Mouse (Mus musculus) granulocyte monocyte progenitor cell, adult 5-6 weeks (primary cell): ENCODE results near the gene Gm10696. TPM values are rescaled to one million over a fixed set of nuclear protein-coding genes. Genes with fewer than 3 reads are reported as not detected.
"Not testable (repeated sequence)": the region's sequence is repeated elsewhere in the genome, so short reads cannot be mapped to it uniquely, and the experiment has no call there.

ENCODE experiments used
- ATAC-seq: replicated peaks from 2 replicates; pipeline ENCODE4 v1.8.0; 2016; ENCODE audit warnings: mild to moderate bottlenecking, moderate TSS enrichment, inconsistent platforms; ENCODE audit not compliant: poor library complexity, severe bottlenecking
- total RNA-seq, 2 experiments: library from RNA; stranded (forward) in 1 of 2; stranded (reverse) in 1 of 2; fragments of 200-712, 200-1000 nt in 1 of 2; fragments of >200 nt in 1 of 2; fragmentation: Nextera tagmentation in 1 of 2; gene quantifications; 2 replicates each; pipeline ENCODE4 v1.2.3; 2014 to 2017

Gene Gm10696
- total RNA-seq (2014; fragmentation: Nextera tagmentation) = not detected in 2 replicates
- not detected in 2 replicates for total RNA-seq (2017)

DNA sequence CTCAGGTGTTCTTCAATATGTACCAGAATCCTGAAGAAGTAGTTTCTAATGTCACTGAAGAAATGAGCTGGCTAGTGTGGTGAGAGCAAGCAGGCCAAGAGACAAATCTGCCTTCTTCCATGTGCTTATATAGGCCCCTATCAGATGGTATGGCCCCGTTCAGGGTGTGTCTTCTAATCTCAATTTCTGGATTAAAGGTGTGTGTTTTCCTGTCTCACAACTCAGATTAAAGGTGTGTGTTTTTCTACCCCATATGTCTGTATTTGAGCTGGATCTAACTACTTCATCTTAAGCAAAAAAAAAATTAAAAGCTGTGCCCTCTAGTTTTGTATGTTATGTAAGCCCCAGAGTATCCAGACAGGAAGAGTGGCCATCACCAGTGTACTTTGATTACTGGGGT is at the start of gene Gm10696:
Gm10696 (minus strand) TSS at position 101 of the 400 bp plus-strand sequence.
- not testable (repeated sequence) for ATAC-seq

DNA sequence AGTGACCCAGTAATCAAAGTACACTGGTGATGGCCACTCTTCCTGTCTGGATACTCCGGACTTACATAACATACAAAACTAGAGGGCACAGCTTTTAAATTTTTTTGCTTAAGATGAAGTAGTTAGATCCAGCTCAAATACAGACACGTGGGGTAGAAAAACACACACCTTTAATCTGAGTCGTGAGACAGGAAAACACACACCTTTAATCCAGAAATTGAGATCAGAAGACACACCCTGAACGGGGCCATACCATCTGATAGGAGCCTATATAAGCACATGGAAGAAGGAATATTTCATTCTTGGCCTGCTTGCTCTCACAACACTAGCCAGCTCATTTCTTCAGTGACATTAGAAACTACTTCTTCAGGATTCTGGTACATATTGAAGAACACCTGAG is 18.4 kb upstream of the Gm10696 start, which contains the start of gene Gm5286:
Gm5286 (plus strand) TSS at position 301 of the 400 bp plus-strand sequence.
- not testable (repeated sequence) for ATAC-seq

GRCm38 (mm10) chr3:94167351-94167750 is 10.6 kb downstream of the Gm10696 start:
- not testable (repeated sequence) for ATAC-seq

Other genes with a start within 250 kb of the Gm10696 start
- gene Gm9117, start 234.7 kb downstream of the Gm10696 start, total RNA-seq (2014; fragmentation: Nextera tagmentation) = not detected in 2 replicates
- gene Gm9117, start 234.7 kb downstream of the Gm10696 start, total RNA-seq (2017) = not detected in 2 replicates
- gene Tdpoz5, start 216.9 kb downstream of the Gm10696 start, total RNA-seq (2014; fragmentation: Nextera tagmentation) = not detected in 2 replicates
- not detected in 2 replicates for gene Tdpoz5, start 216.9 kb downstream of the Gm10696 start, total RNA-seq (2017)
- not detected in 2 replicates for gene Gm9125, start 123.3 kb downstream of the Gm10696 start, total RNA-seq (2014; fragmentation: Nextera tagmentation)
- gene Gm9125, start 123.3 kb downstream of the Gm10696 start, total RNA-seq (2017) = not detected in 2 replicates
- gene Gm10697, start 105.5 kb downstream of the Gm10696 start, total RNA-seq (2014; fragmentation: Nextera tagmentation) = not detected in 2 replicates
- gene Gm10697, start 105.5 kb downstream of the Gm10696 start, total RNA-seq (2017) = not detected in 2 replicates
- not detected in 2 replicates for gene Gm5286, start 18.5 kb upstream of the Gm10696 start, total RNA-seq (2014; fragmentation: Nextera tagmentation)
- gene Gm5286, start 18.5 kb upstream of the Gm10696 start, total RNA-seq (2017) = not detected in 2 replicates
- not detected in 2 replicates for gene Gm4778, start 85.8 kb upstream of the Gm10696 start, total RNA-seq (2014; fragmentation: Nextera tagmentation)
- not detected in 2 replicates for gene Gm4778, start 85.8 kb upstream of the Gm10696 start, total RNA-seq (2017)
- 1.8 and 7.4 TPM in 2 replicates for gene Them4, start 131.9 kb upstream of the Gm10696 start, total RNA-seq (2014; fragmentation: Nextera tagmentation)
- gene Them4, start 131.9 kb upstream of the Gm10696 start, total RNA-seq (2017) = 4.5 and 5.5 TPM in 2 replicates
- gene Them5, start 163.9 kb upstream of the Gm10696 start, total RNA-seq (2014; fragmentation: Nextera tagmentation) = not detected in 2 replicates
- not detected in 2 replicates for gene Them5, start 163.9 kb upstream of the Gm10696 start, total RNA-seq (2017)
- gene C2cd4d, start 184.2 kb upstream of the Gm10696 start, total RNA-seq (2014; fragmentation: Nextera tagmentation) = not detected in 2 replicates
- not detected in 2 replicates for gene C2cd4d, start 184.2 kb upstream of the Gm10696 start, total RNA-seq (2017)
- not detected in 2 replicates for gene Rorc, start 194.6 kb upstream of the Gm10696 start, total RNA-seq (2014; fragmentation: Nextera tagmentation)
- 0.13 TPM in 1 of 2 replicates, not detected in the other for gene Rorc, start 194.6 kb upstream of the Gm10696 start, total RNA-seq (2017)
- gene Lingo4, start 220.3 kb upstream of the Gm10696 start, total RNA-seq (2014; fragmentation: Nextera tagmentation) = not detected in 2 replicates
- not detected in 2 replicates for gene Lingo4, start 220.3 kb upstream of the Gm10696 start, total RNA-seq (2017)
- gene Tdrkh, start 235.1 kb upstream of the Gm10696 start, total RNA-seq (2014; fragmentation: Nextera tagmentation) = 4.5 TPM in 2 replicates
- gene Tdrkh, start 235.1 kb upstream of the Gm10696 start, total RNA-seq (2017) = 5.7 and 6.1 TPM in 2 replicates